ENCODE assay signal across 23 mouse cellular contexts in genomic region chr10:70264337-70265036, GRCm38 (mm10). TPM values are rescaled to one million over a fixed set of nuclear protein-coding genes. Genes with fewer than 3 reads are reported as not detected.
DNase-seq lines count a peak whose midpoint lies in the region; ATAC-seq and TF ChIP-seq lines count a peak whose summit lies in the region.
"Had no signal": no experiment of that assay in that cellular context is flagged by ENCODE, and none has a peak within 500 bp of the region (broad histone marks: within the 10 kb centered on the region; RNA-seq: fewer than 3 reads in every experiment).

No protein-coding gene starts in this region.

- no peaks in the 10 kb centered on the region for H3K36me3 ChIP-seq in kidney, adult 2 months (ENCODE audit: control insufficient read depth, insufficient read depth, low read length)
- no peaks in the 10 kb centered on the region for H3K36me3 ChIP-seq in lung, postnatal 0 days (ENCODE audit: insufficient read depth, low read length)
- H3K36me3 ChIP-seq: embryonic facial prominence, embryonic 12.5 days; forebrain, embryonic 15.5 days; heart, embryonic 15.5 days; hindbrain, embryonic 10.5 days had no signal

- H3K4me1 ChIP-seq in kidney, adult 2 months (ENCODE audit: control insufficient read depth, insufficient read depth, low read length): peaks cover 22% of the 10 kb centered on the region
- H3K4me1 ChIP-seq in lung, postnatal 0 days (ENCODE audit: insufficient read depth, low read depth, low read length): peaks cover 4% of the 10 kb centered on the region; the same call in 1 of the 2 replicates
- H3K4me1 ChIP-seq: embryonic facial prominence, embryonic 12.5 days; heart, embryonic 15.5 days; hindbrain, embryonic 10.5 days had no signal

- H3K27me3 ChIP-seq in kidney, adult 2 months (replicated peaks; ENCODE audit: control insufficient read depth, insufficient read depth, low read length): no peaks in the 10 kb centered on the region
- no peaks in the 10 kb centered on the region for H3K27me3 ChIP-seq in lung, postnatal 0 days (replicated peaks; ENCODE audit: insufficient read depth, low read length)
- H3K27me3 ChIP-seq: CH12.LX; embryonic facial prominence, embryonic 12.5 days; forebrain, embryonic 15.5 days; heart, embryonic 15.5 days; Patski had no signal

- no peaks in the 10 kb centered on the region for H3K9me3 ChIP-seq in lung, postnatal 0 days (ENCODE audit: low read length)
- H3K9me3 ChIP-seq: embryonic facial prominence, embryonic 12.5 days; forebrain, embryonic 15.5 days; heart, embryonic 15.5 days; hindbrain, embryonic 10.5 days had no signal

- TF ChIP-seq CTCF in gastrocnemius, adult 2 months (IDR thresholded peaks at IDR 0.05): no peak
- no peak for TF ChIP-seq CTCF in kidney, adult 2 months (conservative IDR thresholded peaks at IDR 0.05; ENCODE audit: insufficient read depth, insufficient read length, low read depth, low read length)
- no peak for TF ChIP-seq CTCF in lung, postnatal 0 days (IDR thresholded peaks at IDR 0.05)

- no peak for TF ChIP-seq EP300 in lung, postnatal 0 days (IDR thresholded peaks at IDR 0.05)

- ATAC-seq in lung, postnatal 0 days: no peak
- ATAC-seq: activated CD4-positive, CD25-positive, alpha-beta regulatory T cell, adult 4 months; forebrain, embryonic 15.5 days had no signal

- H3K27ac ChIP-seq in gastrocnemius, adult 2 months: peak overlapping the region; percentile 53; the same call in 1 of the 2 replicates
- peak overlapping the region; percentile 34 for H3K27ac ChIP-seq in kidney, adult 2 months (ENCODE audit: insufficient read depth, low read depth, low read length)
- peak overlapping the region; percentile 38 for H3K27ac ChIP-seq in lung, postnatal 0 days (ENCODE audit: low read length)
- H3K27ac ChIP-seq: embryonic facial prominence, embryonic 12.5 days; forebrain, embryonic 15.5 days; heart, embryonic 15.5 days; hindbrain, embryonic 10.5 days; hindbrain, embryonic 14.5 days had no signal

- H3K4me3 ChIP-seq in gastrocnemius, adult 2 months: no peak overlapping the region
- H3K4me3 ChIP-seq in kidney, adult 2 months (ENCODE audit: insufficient read depth, low read depth, low read length): no peak overlapping the region
- no peak overlapping the region for H3K4me3 ChIP-seq in lung, postnatal 0 days (ENCODE audit: low read depth, low read length)
- H3K4me3 ChIP-seq: embryonic facial prominence, embryonic 12.5 days; forebrain, embryonic 15.5 days; heart, embryonic 15.5 days; hindbrain, embryonic 10.5 days had no signal

- intact Hi-C loops in gastrocnemius, adult 2 months (cut with DNase I): no loop called here
- intact Hi-C loops in gastrocnemius, postnatal 14 days (cut with DNase I; ENCODE audit: low total_unique reads): no loop called here

- no peak overlapping the region for H3K4me2 ChIP-seq in lung, postnatal 0 days (replicated peaks; ENCODE audit: low read depth, low read length)
- H3K4me2 ChIP-seq: embryonic facial prominence, embryonic 12.5 days; forebrain, embryonic 15.5 days; heart, embryonic 11.5 days; heart, embryonic 15.5 days; hindbrain, embryonic 14.5 days had no signal

- DNase-seq in gastrocnemius, adult 2 months: no peak
- no peak for DNase-seq in gastrocnemius, postnatal 14 days
- peak; percentile 56 for DNase-seq in kidney, adult 2 months
- DNase-seq in kidney, postnatal 10 days: no peak
- DNase-seq in lung, postnatal 0 days (ENCODE audit: low spot score): no peak
- no peak for DNase-seq in lung, postnatal 4 days
- DNase-seq in yolk sac, embryonic 10.5 days (ENCODE audit: low spot score): peak; percentile 59
- DNase-seq in gastrocnemius, adult 18-20 months (ENCODE audit: low spot score): no peak
- DNase-seq: adrenal gland, adult 2 months; cerebellum, adult 11-12 months; cerebellum, adult 9-10 months; cerebellum, postnatal 25 days; gastrocnemius, postnatal 25 days had no signal

- WGBS in kidney, adult 2 months: 72% methylated on average over 9 of the region's 9 CpGs
- 74% methylated on average over 9 of the region's 9 CpGs for WGBS in lung, postnatal 0 days

- TF ChIP-seq POLR2A in kidney, adult 2 months (IDR thresholded peaks at IDR 0.05; ENCODE audit: low read depth, low read length): no peak

- no peak overlapping the region for H3K9ac ChIP-seq in lung, postnatal 0 days (replicated peaks; ENCODE audit: low read depth)
- H3K9ac ChIP-seq: embryonic facial prominence, embryonic 12.5 days; forebrain, embryonic 15.5 days; heart, embryonic 15.5 days; hindbrain, embryonic 14.5 days had no signal

RNA-seq across cellular contexts. Expression of gene Slc16a9, which starts 19.6 kb away (rescaled TPM):
- total RNA-seq in gastrocnemius, adult 2 months (2021): 1 to 10 TPM; 5.0 to 9.6 TPM
- total RNA-seq in gastrocnemius, postnatal 14 days (2021): 1 to 10 TPM; 5.9 to 6.0 TPM
- 68.9 and 77.1 TPM in 2 replicates for polyA plus RNA-seq in kidney, adult 2 months (2012; rRNA removed)
- 24.8 and 25.4 TPM in 2 replicates for polyA plus RNA-seq in lung, postnatal 0 days (2015; fragmentation: Nextera tagmentation; extraction: Ambion mirVana)
- 10 to 100 TPM in 1 of 2 experiments, 1 to 10 TPM in 1; 9.1 to 10.2 TPM for total RNA-seq in gastrocnemius, adult 18-20 months (2021)
- total RNA-seq: CH12.LX had no signal
- polyA plus RNA-seq: activated CD4-positive, CD25-positive, alpha-beta regulatory T cell, adult 4 months; C2C12 had no signal

Comparison
In these comparisons a context has a peak if more than half of its experiments do, and no peak if none do; other contexts are left out.
1. DNase-seq: peak in kidney, adult 2 months (single experiment) and yolk sac, embryonic 10.5 days (single experiment); none in gastrocnemius, adult 2 months (single experiment), gastrocnemius, postnatal 14 days (single experiment), kidney, postnatal 10 days (single experiment), lung, postnatal 0 days (single experiment), lung, postnatal 4 days (0 of 2) and gastrocnemius, adult 18-20 months (single experiment).
2. Peak in every context shown above with its lines, with median percentiles within 50 percentile points of each other: H3K27ac ChIP-seq.